Mouse (Mus musculus) CH12.LX (cell line): ENCODE results near the gene Epb41. TPM values are rescaled to one million over a fixed set of nuclear protein-coding genes. Genes with fewer than 3 reads are reported as not detected.

Source experiments
- DNase-seq: peaks from one replicate; pipeline ENCODE4 v3.0.0-alpha.2; 2013; ENCODE audit errors: extremely low read depth
- H3K27ac ChIP-seq: 2 replicates; pipeline ENCODE4 v1.5.1; 2012; ENCODE audit warnings: low read depth, mild to moderate bottlenecking, control low read depth, moderate library complexity; ENCODE audit not compliant: insufficient read depth
- H3K27me3 ChIP-seq: replicated peaks from 2 replicates; pipeline ENCODE3; 2012; ENCODE audit warnings: inconsistent platforms
- H3K36me3 ChIP-seq, 2 experiments: replicated peaks in 1 of 2; 2 replicates each; pipeline versions ENCODE3 to v1.6.1; 2012; ENCODE audit warnings: inconsistent platforms in 1 of 2, low read length in 1 of 2, mild to moderate bottlenecking in 1 of 2, mixed read lengths in 1 of 2, moderate library complexity in 1 of 2; ENCODE audit not compliant: control insufficient read depth in 1 of 2, insufficient read depth in 1 of 2
- H3K4me1 ChIP-seq, 2 experiments: 2 replicates each; pipeline ENCODE4 v1.6.1; 2012; ENCODE audit warnings: inconsistent platforms in 1 of 2, moderate library complexity in 1 of 2; ENCODE audit not compliant: insufficient read depth in 2 of 2, control insufficient read depth in 1 of 2
- H3K4me2 ChIP-seq: 2 replicates; pipeline ENCODE4 v1.6.1; 2012; ENCODE audit warnings: low read depth, mild to moderate bottlenecking, control low read depth; ENCODE audit not compliant: poor library complexity, insufficient read depth, severe bottlenecking
- H3K4me3 ChIP-seq, 3 experiments: fragments of 150-350 bp in 1 of 3; sonication (generic) in 1 of 3; replicated peaks in 1 of 3; 2 replicates each; pipeline versions ENCODE3 to v1.5.1; 2011 to 2012; ENCODE audit warnings: low read depth in 2 of 3, low read length in 2 of 3, mild to moderate bottlenecking in 2 of 3, moderate library complexity in 2 of 3, control low read depth in 1 of 3, improper control_type of control experiment in 1 of 3, inconsistent platforms in 1 of 3, mixed read lengths in 1 of 3; ENCODE audit not compliant: poor library complexity in 1 of 3
- H3K79me2 ChIP-seq: replicated peaks from 2 replicates; pipeline ENCODE4 v1.6.1; 2012; ENCODE audit warnings: mild to moderate bottlenecking, moderate library complexity; ENCODE audit not compliant: control insufficient read depth, poor library complexity, insufficient read depth, severe bottlenecking; ENCODE audit errors: extremely low read depth
- H3K9ac ChIP-seq: 2 replicates; pipeline ENCODE4 v1.6.1; 2012; ENCODE audit warnings: low read depth, mild to moderate bottlenecking, control low read depth, moderate library complexity; ENCODE audit not compliant: insufficient read depth
- H3K9me3 ChIP-seq: replicated peaks from 2 replicates; pipeline ENCODE3; 2012; ENCODE audit warnings: low read length, inconsistent platforms, mixed read lengths
- CTCF ChIP-seq, 2 experiments: IDR thresholded peaks in 1 of 2; conservative IDR thresholded peaks in 1 of 2; 2 replicates each; pipeline ENCODE4 v1.5.1; 2011 to 2012; ENCODE audit warnings: low read depth in 2 of 2, low read length in 2 of 2, improper control_type of control experiment in 1 of 2, inconsistent platforms in 1 of 2, mild to moderate bottlenecking in 1 of 2, moderate library complexity in 1 of 2
- HCFC1 ChIP-seq: IDR thresholded peaks from 2 replicates; pipeline ENCODE4 v1.6.1; 2012; ENCODE audit warnings: low read depth, mild to moderate bottlenecking, inconsistent platforms, low read length, improper control_type of control experiment
- JUND ChIP-seq: conservative IDR thresholded peaks from 2 replicates; pipeline ENCODE4 v1.6.1; 2011; ENCODE audit warnings: low read depth, low read length, improper control_type of control experiment
- NELFE ChIP-seq: IDR thresholded peaks from 2 replicates; pipeline ENCODE4 v1.6.1; 2011; ENCODE audit warnings: low read depth, low read length, improper control_type of control experiment
- NRF1 ChIP-seq: IDR thresholded peaks from 2 replicates; pipeline ENCODE4 v1.6.1; 2014; ENCODE audit warnings: low read depth, mild to moderate bottlenecking, inconsistent platforms, low read length, improper control_type of control experiment, moderate library complexity
- POLR2AphosphoS2 ChIP-seq: IDR thresholded peaks from 2 replicates; pipeline ENCODE4 v1.6.1; 2011; ENCODE audit warnings: low read depth, low read length, improper control_type of control experiment
- RAD21 ChIP-seq: IDR thresholded peaks from 2 replicates; pipeline ENCODE4 v1.6.1; 2011; ENCODE audit warnings: low read depth, mild to moderate bottlenecking, low read length, improper control_type of control experiment, moderate library complexity
- SMC3 ChIP-seq: IDR thresholded peaks from 2 replicates; pipeline ENCODE4 v1.6.1; 2011; ENCODE audit warnings: low read depth, low read length, improper control_type of control experiment
- USF1 ChIP-seq: IDR thresholded peaks from 2 replicates; pipeline ENCODE4 v1.6.1; 2014; ENCODE audit warnings: low read depth, mild to moderate bottlenecking, inconsistent platforms, low read length, improper control_type of control experiment
- USF2 ChIP-seq: conservative IDR thresholded peaks from 2 replicates; pipeline ENCODE4 v1.6.1; 2011; ENCODE audit warnings: low read depth, low read length, improper control_type of control experiment
- ZC3H11A ChIP-seq: IDR thresholded peaks from 2 replicates; pipeline ENCODE4 v1.6.1; 2012; ENCODE audit warnings: low read depth, mild to moderate bottlenecking, inconsistent platforms, low read length, improper control_type of control experiment
- ZNF384 ChIP-seq: IDR thresholded peaks from 2 replicates; pipeline ENCODE4 v1.6.1; 2012; ENCODE audit warnings: low read depth, low read length, improper control_type of control experiment, inconsistent platforms
- dilution Hi-C: fragments of 300-500 bp; cut with MboI; formaldehyde crosslinking; loops from 2 replicates; pipeline ENCODE4 v1.14.3; 2020; ENCODE audit warnings: low sequenced_read_pairs; ENCODE audit not compliant: extremely low pct_unique_long_range_greater_than_20kb, extremely low pct_ligation_motif_present
- in situ Hi-C: fragments of 300-500 bp; cut with MboI; formaldehyde crosslinking; loops from 3 replicates; pipeline ENCODE4 v1.14.3; 2019; ENCODE audit warnings: low sequenced_read_pairs, low pct_ligation_motif_present, low pct_unique_long_range_greater_than_20kb, mixed read lengths
- polyA plus RNA-seq: library from polyadenylated mRNA; unstranded; fragments of >175 nt; gene quantifications from 2 replicates; pipeline ENCODE4 v1.2.1, GENCODE M21; 2012; ENCODE audit warnings: low read depth; ENCODE audit not compliant: insufficient read length
- total RNA-seq, 2 experiments: library from RNA; depleted of rRNA; stranded (reverse); fragments of 300-350 nt in 1 of 2; fragments of >200 nt in 1 of 2; gene quantifications; 2 replicates each; pipeline ENCODE4 v1.2.3; 2012 to 2014

Gene Epb41
- total and polyA plus RNA-seq, 3 experiments, result 7.1 to 21.6 (median 10.0) TPM

DNA sequence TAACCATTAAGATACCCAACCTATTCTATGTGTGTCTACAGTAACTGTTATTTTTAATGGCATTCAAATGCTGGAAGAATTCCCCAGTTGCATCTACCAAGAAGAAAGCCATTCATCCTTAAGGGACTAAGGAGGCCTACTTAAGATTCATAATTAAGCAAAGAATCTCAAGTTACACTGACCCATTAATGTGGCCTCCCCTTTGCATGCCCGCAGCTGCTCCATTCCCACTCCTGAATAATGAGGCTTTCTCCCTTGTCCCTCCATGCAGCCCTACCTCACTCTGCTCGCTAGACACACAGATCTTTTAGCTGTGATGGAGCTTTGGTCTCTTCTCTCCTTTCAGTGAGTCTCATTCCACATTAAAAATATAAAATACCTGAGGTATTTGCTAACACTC lies 40.9 kb downstream of the Epb41 start:
- no peaks in the 10 kb centered on the region for H3K79me2 ChIP-seq
- no peak overlapping the region for H3K4me3 ChIP-seq
- H3K4me2 ChIP-seq, result no peak overlapping the region
- no peaks in the 10 kb centered on the region for H3K27me3 ChIP-seq
- H3K36me3 ChIP-seq, result no peaks in the 10 kb centered on the region
- in situ Hi-C loops, result no loop called here
- no peaks in the 10 kb centered on the region for H3K9me3 ChIP-seq
- peaks cover 0 to 31% of the 10 kb centered on the region in 2 experiments; a peak in 2 of 4 replicates for H3K4me1 ChIP-seq
- H3K9ac ChIP-seq, result no peak overlapping the region
- TF ChIP-seq HCFC1, result no peak
- TF ChIP-seq NELFE, result no peak
- no peak for TF ChIP-seq POLR2AphosphoS2
- TF ChIP-seq JUND, result no peak
- no peak for TF ChIP-seq USF1
- TF ChIP-seq CTCF (conservative IDR thresholded peaks at IDR 0.05 in 1 of 2, IDR thresholded peaks at IDR 0.05 in 1 of 2; ENCODE audit: low read depth in 2 of 2, low read length in 2 of 2), result no peak
- TF ChIP-seq ZC3H11A, result no peak
- no peak for TF ChIP-seq USF2
- TF ChIP-seq, all 38 proteins: peak for 0
- H3K27ac ChIP-seq, result no peak overlapping the region
- dilution Hi-C loops, result no loop called here
- DNase-seq, result no peak

DNA sequence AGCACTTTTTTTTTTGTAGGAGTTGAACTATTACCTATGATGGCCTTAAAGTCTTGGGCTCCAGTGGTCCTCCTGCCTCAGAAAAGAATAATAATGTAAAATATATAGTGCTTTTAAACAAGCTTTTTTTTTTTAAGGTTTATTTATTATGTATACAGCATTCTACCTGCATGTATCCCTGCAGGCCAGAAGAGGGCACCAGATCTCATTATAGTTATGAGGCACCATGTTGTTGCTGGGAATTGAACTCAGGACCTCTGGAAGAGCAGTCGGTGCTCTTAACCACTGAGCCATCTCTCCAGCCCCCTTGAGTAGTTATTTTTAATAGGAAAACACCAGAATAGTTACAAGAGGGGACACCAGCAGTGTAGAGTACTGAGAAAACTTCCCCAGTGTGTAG lies 41.9 kb downstream of the Epb41 start:
- dilution Hi-C loops (no loop called here), in situ Hi-C loops (no loop called here)
- Histone ChIP-seq H3K9ac (no peak overlapping the region), H3K4me2 (no peak overlapping the region), H3K79me2 (no peaks in the 10 kb centered on the region), H3K4me3 (no peak overlapping the region), H3K4me1 (peaks cover 0 to 31% of the 10 kb centered on the region in 2 experiments; a peak in 2 of 4 replicates), H3K27ac (no peak overlapping the region), H3K36me3 (no peaks in the 10 kb centered on the region), H3K9me3 (no peaks in the 10 kb centered on the region), H3K27me3 (no peaks in the 10 kb centered on the region)
- TF ChIP-seq NRF1 (no peak), ZNF384 (peak; percentile 30; the same call in 1 of the 2 replicates), RAD21 (peak; percentile 30), SMC3 (0 out of 2 replicates have a peak, but pooled peaks have one; percentile 24), CTCF (conservative IDR thresholded peaks at IDR 0.05 in 1 of 2, IDR thresholded peaks at IDR 0.05 in 1 of 2; ENCODE audit: low read depth in 2 of 2, low read length in 2 of 2) (peak in 1 of 2 experiments; percentile 51; a peak in 3 of 4 replicates)
- no peak for DNase-seq
